ENCODE assay signal across 8 mouse cellular contexts in the genomic region with DNA sequence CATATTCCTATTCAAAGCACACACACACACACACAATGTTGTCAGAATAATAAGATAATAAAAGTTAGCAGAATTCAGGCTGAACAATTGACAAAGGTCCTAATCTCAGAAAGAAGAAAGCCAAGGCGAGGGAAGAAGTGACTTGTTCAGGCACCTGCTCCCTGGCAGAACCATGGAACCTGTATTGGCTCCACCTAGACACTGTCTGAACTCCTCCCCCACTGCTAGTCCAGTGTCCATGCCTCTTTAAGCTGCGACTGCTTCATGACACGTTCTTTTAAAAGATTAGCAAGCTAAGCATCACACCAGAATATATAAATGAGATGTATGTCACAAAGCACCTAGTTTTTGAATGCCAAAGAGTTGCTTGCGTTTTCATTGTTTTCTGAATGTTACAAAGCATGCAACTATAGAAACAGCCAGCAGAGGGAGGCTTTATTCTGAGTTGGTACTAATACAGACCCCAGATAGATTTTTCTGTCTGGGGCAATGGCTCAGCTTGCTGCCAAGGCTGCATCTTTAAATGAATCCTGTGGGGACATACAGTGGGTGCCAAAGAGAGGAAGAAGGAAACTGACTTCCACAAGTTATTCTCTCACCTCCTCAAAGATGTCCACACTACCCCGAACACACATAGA. TPM values are rescaled to one million over a fixed set of nuclear protein-coding genes. Genes with fewer than 3 reads are reported as not detected.
DNase-seq lines count a peak whose midpoint lies in the region; ATAC-seq and TF ChIP-seq lines count a peak whose summit lies in the region.

No protein-coding gene starts in this region.

- peak; percentile 43 for DNase-seq in liver, adult 2 months (ENCODE audit: extremely low read depth, low read depth, low spot score)
- DNase-seq in liver (no peak), R1 (ENCODE audit: low read depth, low spot score) (peak; percentile 41)
- peak; percentile 69 for DNase-seq in embryonic facial prominence, embryonic 14.5 days (ENCODE audit: low spot score)
- peak; percentile 63 for DNase-seq in lung, postnatal 0 days (ENCODE audit: low spot score)
- peak; percentile 27 for DNase-seq in right cerebral cortex, postnatal 14 days
- DNase-seq in ovary, postnatal 36 days (ENCODE audit: low spot score): no peak

- no peak for TF ChIP-seq POLR2A in liver, adult 2 months (IDR thresholded peaks at IDR 0.05; ENCODE audit: extremely low read depth, insufficient read depth, low read length)

- peak; percentile 71; the same call in 1 of the 2 replicates for ATAC-seq in embryonic facial prominence, embryonic 14.5 days (ENCODE audit: low read depth)
- ATAC-seq in intestine, postnatal 0 days: no peak
- ATAC-seq in lung, postnatal 0 days: peak; percentile 35

- H3K9ac ChIP-seq in liver, adult 2 months (ENCODE audit: low read depth, low read length): no peak overlapping the region
- H3K9ac ChIP-seq in embryonic facial prominence, embryonic 14.5 days (ENCODE audit: low read depth, low read length): no peak overlapping the region
- H3K9ac ChIP-seq in intestine, postnatal 0 days (ENCODE audit: low read depth, low read length): no peak overlapping the region
- H3K9ac ChIP-seq in lung, postnatal 0 days (replicated peaks; ENCODE audit: low read depth): no peak overlapping the region

- H3K4me3 ChIP-seq in liver, adult 2 months (ENCODE audit: insufficient read depth, low read depth, low read length): no peak overlapping the region
- H3K4me3 ChIP-seq in embryonic facial prominence, embryonic 14.5 days (ENCODE audit: low read depth, low read length): no peak overlapping the region
- H3K4me3 ChIP-seq in intestine, postnatal 0 days (ENCODE audit: low read depth, low read length): no peak overlapping the region
- no peak overlapping the region for H3K4me3 ChIP-seq in lung, postnatal 0 days (ENCODE audit: low read depth, low read length)

- TF ChIP-seq CTCF in liver, adult 2 months (IDR thresholded peaks at IDR 0.05; ENCODE audit: low read depth, low read length): no peak
- peak; percentile 78 for TF ChIP-seq CTCF in intestine, postnatal 0 days (IDR thresholded peaks at IDR 0.05; ENCODE audit: low read depth)
- peak; percentile 79 for TF ChIP-seq CTCF in lung, postnatal 0 days (IDR thresholded peaks at IDR 0.05)

- no peak overlapping the region for H3K4me2 ChIP-seq in embryonic facial prominence, embryonic 14.5 days (ENCODE audit: low read depth, low read length)
- no peak overlapping the region for H3K4me2 ChIP-seq in intestine, postnatal 0 days (replicated peaks; ENCODE audit: low read depth)
- no peak overlapping the region for H3K4me2 ChIP-seq in lung, postnatal 0 days (replicated peaks; ENCODE audit: low read depth, low read length)

- H3K27me3 ChIP-seq in liver, adult 2 months (ENCODE audit: control insufficient read depth, insufficient read depth, low read length): no peaks in the 10 kb centered on the region
- H3K27me3 ChIP-seq in embryonic facial prominence, embryonic 14.5 days (replicated peaks; ENCODE audit: control insufficient read depth, insufficient read depth, low read length): no peaks in the 10 kb centered on the region
- no peaks in the 10 kb centered on the region for H3K27me3 ChIP-seq in intestine, postnatal 0 days (replicated peaks; ENCODE audit: control insufficient read depth, insufficient read depth, low read length)
- H3K27me3 ChIP-seq in lung, postnatal 0 days (replicated peaks; ENCODE audit: insufficient read depth, low read length): no peaks in the 10 kb centered on the region

- 20% methylated on average over 5 of the region's 5 CpGs for WGBS in liver, adult 2 months
- WGBS in embryonic facial prominence, embryonic 14.5 days: 31% methylated on average over 5 of the region's 5 CpGs
- WGBS in intestine, postnatal 0 days: 29% methylated on average over 5 of the region's 5 CpGs
- 21% methylated on average over 5 of the region's 5 CpGs for WGBS in lung, postnatal 0 days

- H3K9me3 ChIP-seq in embryonic facial prominence, embryonic 14.5 days (ENCODE audit: control insufficient read depth, low read length): no peaks in the 10 kb centered on the region
- H3K9me3 ChIP-seq in intestine, postnatal 0 days (ENCODE audit: control insufficient read depth): no peaks in the 10 kb centered on the region
- H3K9me3 ChIP-seq in lung, postnatal 0 days (ENCODE audit: low read length): no peaks in the 10 kb centered on the region

- TF ChIP-seq EP300 in lung, postnatal 0 days (IDR thresholded peaks at IDR 0.05): no peak

- no peaks in the 10 kb centered on the region for H3K36me3 ChIP-seq in liver, adult 2 months (ENCODE audit: control insufficient read depth, insufficient read depth, low read length)
- H3K36me3 ChIP-seq in embryonic facial prominence, embryonic 14.5 days (ENCODE audit: control insufficient read depth, insufficient read depth, low read length): no peaks in the 10 kb centered on the region
- H3K36me3 ChIP-seq in intestine, postnatal 0 days (ENCODE audit: control insufficient read depth, insufficient read depth): no peaks in the 10 kb centered on the region
- no peaks in the 10 kb centered on the region for H3K36me3 ChIP-seq in lung, postnatal 0 days (ENCODE audit: insufficient read depth, low read length)

- H3K27ac ChIP-seq in liver, adult 2 months (replicated peaks; ENCODE audit: insufficient read depth, low read depth, low read length): no peak overlapping the region
- H3K27ac ChIP-seq in embryonic facial prominence, embryonic 14.5 days (replicated peaks; ENCODE audit: low read depth, low read length): no peak overlapping the region
- H3K27ac ChIP-seq in intestine, postnatal 0 days (ENCODE audit: low read depth, low read length): no peak overlapping the region
- H3K27ac ChIP-seq in lung, postnatal 0 days (ENCODE audit: low read length): no peak overlapping the region

- peaks cover 13% of the 10 kb centered on the region; the same call in 1 of the 2 replicates for H3K79me2 ChIP-seq in liver, adult 2 months (ENCODE audit: control insufficient read depth, insufficient read depth, low read length)

- peaks cover 9% of the 10 kb centered on the region for H3K4me1 ChIP-seq in liver, adult 2 months (ENCODE audit: control insufficient read depth, insufficient read depth, low read length)
- peaks cover 9% of the 10 kb centered on the region for H3K4me1 ChIP-seq in embryonic facial prominence, embryonic 14.5 days (ENCODE audit: control insufficient read depth, insufficient read depth, low read length)
- H3K4me1 ChIP-seq in intestine, postnatal 0 days (replicated peaks; ENCODE audit: control insufficient read depth, insufficient read depth, low read length): no peaks in the 10 kb centered on the region
- H3K4me1 ChIP-seq in lung, postnatal 0 days (ENCODE audit: insufficient read depth, low read depth, low read length): no peaks in the 10 kb centered on the region

RNA-seq across cellular contexts. Expression of a gene that starts 59.4 kb away (rescaled TPM):
- 43.8 and 47.6 TPM in 2 replicates for total RNA-seq in liver, adult 2 months (2014; rRNA removed)
- 16.1 and 17.6 TPM in 2 replicates for polyA plus RNA-seq in liver, adult 2 months (2012; rRNA removed)
- 11.6 and 12.0 TPM in 2 replicates for polyA plus RNA-seq in embryonic facial prominence, embryonic 14.5 days (2014; fragmentation: Nextera tagmentation; extraction: Ambion mirVana)
- polyA plus RNA-seq in intestine, postnatal 0 days (2015; fragmentation: Nextera tagmentation; extraction: Ambion mirVana): 7.5 and 8.5 TPM in 2 replicates
- 34.7 and 38.2 TPM in 2 replicates for polyA plus RNA-seq in lung, postnatal 0 days (2015; fragmentation: Nextera tagmentation; extraction: Ambion mirVana)

Comparison
In these comparisons a context has a peak if more than half of its experiments do, and no peak if none do; other contexts are left out.
1. DNase-seq: peak in liver, adult 2 months (single experiment), R1 (single experiment), embryonic facial prominence, embryonic 14.5 days (single experiment), lung, postnatal 0 days (single experiment) and right cerebral cortex, postnatal 14 days (single experiment); none in liver (single experiment) and ovary, postnatal 36 days (single experiment).